Mouse (Mus musculus) forebrain, embryonic 13.5 days (tissue): ENCODE measurements around the gene Zdhhc17. TPM values are rescaled to one million over a fixed set of nuclear protein-coding genes. Genes with fewer than 3 reads are reported as not detected.
A peak's percentile ranks its signal among the peaks of the same experiment; 100 is the strongest.

Experiments used
- ATAC-seq: fragments of 200-750 bp; cut with Nextera tagmentation; 2 replicates; pipeline ENCODE4 v1.8.0; 2017
- H3K27ac ChIP-seq: fragments of 300-500 bp; sonication (generic); 2 replicates; pipeline ENCODE4 v1.5.1; 2015; ENCODE audit warnings: inconsistent platforms, mild to moderate bottlenecking, moderate library complexity
- H3K27me3 ChIP-seq: fragments of 300-500 bp; sonication (generic); 2 replicates; pipeline ENCODE4 v1.6.1; 2015; ENCODE audit warnings: mild to moderate bottlenecking, inconsistent platforms
- H3K36me3 ChIP-seq: fragments of 300-500 bp; sonication (generic); 2 replicates; pipeline ENCODE4 v1.6.1; 2015; ENCODE audit warnings: mild to moderate bottlenecking, inconsistent platforms; ENCODE audit not compliant: poor library complexity, severe bottlenecking
- H3K4me1 ChIP-seq: fragments of 300-500 bp; sonication (generic); 2 replicates; pipeline ENCODE4 v1.6.1; 2015; ENCODE audit warnings: inconsistent platforms
- H3K4me2 ChIP-seq: fragments of 300-500 bp; sonication (generic); 2 replicates; pipeline ENCODE4 v1.6.1; 2015; ENCODE audit warnings: inconsistent platforms, mild to moderate bottlenecking, moderate library complexity
- H3K4me3 ChIP-seq: fragments of 300-500 bp; sonication (generic); 2 replicates; pipeline ENCODE4 v1.5.1; 2015; ENCODE audit warnings: mild to moderate bottlenecking, inconsistent platforms
- H3K9ac ChIP-seq: fragments of 300-500 bp; sonication (generic); 2 replicates; pipeline ENCODE4 v1.6.1; 2015; ENCODE audit warnings: mild to moderate bottlenecking, inconsistent platforms
- H3K9me3 ChIP-seq: fragments of 300-500 bp; sonication (generic); replicated peaks from 2 replicates; pipeline ENCODE4 v1.6.1; 2016; ENCODE audit warnings: inconsistent platforms
- WGBS: fragments of 180-500 bp; shearing (Covaris S2); methylation state at CpG from one replicate; pipeline ENCODE4 v1.1.7; 2015; 5-methylcytosine and 5-hydroxymethylcytosine counted together
- polyA plus RNA-seq: library from polyadenylated mRNA; unstranded; fragments of >200 nt; fragmentation: Nextera tagmentation; extraction: Ambion mirVana; gene quantifications from 2 replicates; pipeline ENCODE4 v1.2.1, GENCODE M21; 2015

The Zdhhc17 gene
- polyA plus RNA-seq, 1 experiment from 2014 or later, result 46.0 TPM

- WGBS, result 82% methylated on average over 4 of the region's 4 CpGs
- H3K9ac ChIP-seq, result no peak overlapping the region
- H3K4me3 ChIP-seq, result no peak overlapping the region
- peaks cover 64% of the 10 kb centered on the region for H3K36me3 ChIP-seq
- no peak overlapping the region for H3K27ac ChIP-seq
- no peaks in the 10 kb centered on the region for H3K27me3 ChIP-seq
- H3K4me2 ChIP-seq, result no peak overlapping the region
- H3K4me1 ChIP-seq, result no peaks in the 10 kb centered on the region
- no peaks in the 10 kb centered on the region for H3K9me3 ChIP-seq
- ATAC-seq, result no peak
Measured at GRCm38 (mm10) chr10:110947574-110947973, 62.4 kb downstream of the Zdhhc17 start.

- H3K36me3 ChIP-seq, result peaks cover 68% of the 10 kb centered on the region
Measured at GRCm38 (mm10) chr10:110945966-110946365, 64.0 kb downstream of the Zdhhc17 start.

GRCm38 (mm10) chr10:110944175-110944574 lies 65.8 kb downstream of the Zdhhc17 start:
- no peak for ATAC-seq
- Histone ChIP-seq H3K27me3 (no peaks in the 10 kb centered on the region), H3K27ac (no peak overlapping the region), H3K4me1 (0 out of 2 replicates have a peak, but pooled peaks cover 1% of the 10 kb centered on the region), H3K4me3 (no peak overlapping the region), H3K36me3 (peaks cover 63% of the 10 kb centered on the region), H3K4me2 (no peak overlapping the region), H3K9me3 (no peaks in the 10 kb centered on the region), H3K9ac (no peak overlapping the region)
- 92% methylated on average over 11 of the region's 11 CpGs for WGBS

More at GRCm38 (mm10) chr10:110945966-110946365, 64.0 kb downstream of the Zdhhc17 start:
- Histone ChIP-seq H3K27me3 (no peaks in the 10 kb centered on the region), H3K4me3 (no peak overlapping the region), H3K4me1 (no peaks in the 10 kb centered on the region), H3K4me2 (no peak overlapping the region), H3K9me3 (no peaks in the 10 kb centered on the region), H3K9ac (no peak overlapping the region), H3K27ac (no peak overlapping the region)
- 90% methylated on average over 12 of the region's 12 CpGs for WGBS
- no peak for ATAC-seq

GRCm38 (mm10) chr10:110942806-110943205 lies 67.1 kb downstream of the Zdhhc17 start:
- H3K4me2 ChIP-seq, result no peak overlapping the region
- 92% methylated on average over 9 of the region's 9 CpGs for WGBS
- peaks cover 74% of the 10 kb centered on the region for H3K36me3 ChIP-seq
- no peaks in the 10 kb centered on the region for H3K9me3 ChIP-seq
- no peak overlapping the region for H3K4me3 ChIP-seq
- no peak overlapping the region for H3K27ac ChIP-seq
- no peaks in the 10 kb centered on the region for H3K27me3 ChIP-seq
- ATAC-seq, result no peak
- no peak overlapping the region for H3K9ac ChIP-seq
- H3K4me1 ChIP-seq, result 0 out of 2 replicates have a peak, but pooled peaks cover 4% of the 10 kb centered on the region

- 93% methylated on average over 11 of the region's 11 CpGs for WGBS
- Histone ChIP-seq H3K27me3 (no peaks in the 10 kb centered on the region), H3K36me3 (peaks cover 75% of the 10 kb centered on the region), H3K9me3 (no peaks in the 10 kb centered on the region), H3K4me2 (no peak overlapping the region), H3K9ac (no peak overlapping the region), H3K4me1 (0 out of 2 replicates have a peak, but pooled peaks cover 4% of the 10 kb centered on the region), H3K4me3 (no peak overlapping the region), H3K27ac (no peak overlapping the region)
- no peak for ATAC-seq
Measured at GRCm38 (mm10) chr10:110941968-110942367, 68.0 kb downstream of the Zdhhc17 start.

- WGBS, result 88% methylated on average over 13 of the region's 13 CpGs
- H3K27ac ChIP-seq, result no peak overlapping the region
- H3K9ac ChIP-seq, result no peak overlapping the region
- no peak overlapping the region for H3K4me3 ChIP-seq
- H3K4me2 ChIP-seq, result no peak overlapping the region
- ATAC-seq, result 0 out of 2 replicates have a peak, but pooled peaks have one; percentile 14
- no peaks in the 10 kb centered on the region for H3K9me3 ChIP-seq
- H3K4me1 ChIP-seq, result 0 out of 2 replicates have a peak, but pooled peaks cover 4% of the 10 kb centered on the region
- no peaks in the 10 kb centered on the region for H3K27me3 ChIP-seq
- H3K36me3 ChIP-seq, result peaks cover 70% of the 10 kb centered on the region
Measured at GRCm38 (mm10) chr10:110940740-110941398, 69.1 kb downstream of the Zdhhc17 start.

- H3K4me3 ChIP-seq, result no peak overlapping the region
- H3K4me2 ChIP-seq, result no peak overlapping the region
- no peak for ATAC-seq
- no peaks in the 10 kb centered on the region for H3K9me3 ChIP-seq
- 65% methylated on average over 4 of the region's 4 CpGs for WGBS
- 0 out of 2 replicates have a peak, but pooled peaks cover 4% of the 10 kb centered on the region for H3K4me1 ChIP-seq
- peaks cover 64% of the 10 kb centered on the region for H3K36me3 ChIP-seq
- no peak overlapping the region for H3K9ac ChIP-seq
- no peaks in the 10 kb centered on the region for H3K27me3 ChIP-seq
- no peak overlapping the region for H3K27ac ChIP-seq
Measured at GRCm38 (mm10) chr10:110939717-110940116, 70.2 kb downstream of the Zdhhc17 start.

GRCm38 (mm10) chr10:110938841-110939549 lies 70.9 kb downstream of the Zdhhc17 start:
- H3K27ac ChIP-seq, result peak overlapping the region; percentile 48
- peaks cover 60% of the 10 kb centered on the region for H3K36me3 ChIP-seq
- H3K9me3 ChIP-seq, result no peaks in the 10 kb centered on the region
- H3K27me3 ChIP-seq, result no peaks in the 10 kb centered on the region
- peak; percentile 46; the same call in 1 of the 2 replicates for ATAC-seq
- 0 out of 2 replicates have a peak, but pooled peaks cover 4% of the 10 kb centered on the region for H3K4me1 ChIP-seq
- no peak overlapping the region for H3K4me3 ChIP-seq
- H3K4me2 ChIP-seq, result no peak overlapping the region
- 81% methylated on average over 19 of the region's 19 CpGs for WGBS
- no peak overlapping the region for H3K9ac ChIP-seq

GRCm38 (mm10) chr10:110938361-110938760 lies 71.6 kb downstream of the Zdhhc17 start:
- 0 out of 2 replicates have a peak, but pooled peaks cover 4% of the 10 kb centered on the region for H3K4me1 ChIP-seq
- ATAC-seq, result no peak
- no peak overlapping the region for H3K9ac ChIP-seq
- no peak overlapping the region for H3K4me3 ChIP-seq
- peak overlapping the region; percentile 19; the same call in 1 of the 2 replicates for H3K27ac ChIP-seq
- H3K27me3 ChIP-seq, result no peaks in the 10 kb centered on the region
- peaks cover 57% of the 10 kb centered on the region for H3K36me3 ChIP-seq
- no peaks in the 10 kb centered on the region for H3K9me3 ChIP-seq
- 92% methylated on average over 7 of the region's 7 CpGs for WGBS
- H3K4me2 ChIP-seq, result no peak overlapping the region

- no peak for ATAC-seq
- H3K4me3 ChIP-seq, result no peak overlapping the region
- 89% methylated on average over 7 of the region's 7 CpGs for WGBS
- peaks cover 39% of the 10 kb centered on the region for H3K36me3 ChIP-seq
- H3K27me3 ChIP-seq, result no peaks in the 10 kb centered on the region
- H3K4me1 ChIP-seq, result peaks cover 20% of the 10 kb centered on the region
- no peak overlapping the region for H3K27ac ChIP-seq
- H3K9ac ChIP-seq, result no peak overlapping the region
- no peaks in the 10 kb centered on the region for H3K9me3 ChIP-seq
- no peak overlapping the region for H3K4me2 ChIP-seq
Measured at GRCm38 (mm10) chr10:110935669-110936068, 74.3 kb downstream of the Zdhhc17 start.

- no peak overlapping the region for H3K9ac ChIP-seq
- peaks cover 37% of the 10 kb centered on the region for H3K36me3 ChIP-seq
- no peaks in the 10 kb centered on the region for H3K9me3 ChIP-seq
- no peaks in the 10 kb centered on the region for H3K27me3 ChIP-seq
- no peak overlapping the region for H3K4me2 ChIP-seq
- no peak overlapping the region for H3K27ac ChIP-seq
- H3K4me1 ChIP-seq, result peaks cover 25% of the 10 kb centered on the region
- ATAC-seq, result no peak
- no peak overlapping the region for H3K4me3 ChIP-seq
- 89% methylated on average over 11 of the region's 11 CpGs for WGBS
Measured at GRCm38 (mm10) chr10:110935081-110935480, 74.9 kb downstream of the Zdhhc17 start.

- Histone ChIP-seq H3K9me3 (no peaks in the 10 kb centered on the region), H3K4me2 (no peak overlapping the region), H3K4me3 (no peak overlapping the region), H3K9ac (no peak overlapping the region), H3K4me1 (peaks cover 37% of the 10 kb centered on the region), H3K27me3 (no peaks in the 10 kb centered on the region), H3K27ac (no peak overlapping the region), H3K36me3 (peaks cover 26% of the 10 kb centered on the region)
- WGBS, result 78% methylated on average over 5 of the region's 5 CpGs
- ATAC-seq, result no peak
Measured at GRCm38 (mm10) chr10:110933584-110933983, 76.4 kb downstream of the Zdhhc17 start.
